Mouse (Mus musculus): ENCODE measurements around the gene Tm7sf3. TPM values are rescaled to one million over a fixed set of nuclear protein-coding genes. Genes with fewer than 3 reads are reported as not detected.

The Tm7sf3 gene
- polyA plus RNA-seq, 1 experiment from 2014 or later, result 29.0 TPM

GRCm38 (mm10) chr6:146633097-146633496 is 9.5 kb downstream of the Tm7sf3 start:
- Histone ChIP-seq H3K27me3 (replicated peaks; ENCODE audit: control insufficient read depth, insufficient read depth, low read length) (no peaks in the 10 kb centered on the region), H3K36me3 (ENCODE audit: control insufficient read depth, insufficient read depth, low read length) (no peaks in the 10 kb centered on the region), H3K4me1 (replicated peaks; ENCODE audit: control insufficient read depth, insufficient read depth, low read length) (peaks cover 17% of the 10 kb centered on the region), H3K4me2 (ENCODE audit: low read length) (peak overlapping the region; percentile 79), H3K9ac (ENCODE audit: low read length) (no peak overlapping the region), H3K27ac (ENCODE audit: low read depth) (no peak overlapping the region), H3K4me3 (ENCODE audit: low read depth, low read length) (no peak overlapping the region), H3K9me3 (ENCODE audit: control insufficient read depth, low read length) (no peaks in the 10 kb centered on the region)
- no peak for ATAC-seq (replicated peaks; ENCODE audit: low FRiP score, low TSS enrichment, low read depth)
- peak; percentile 58 for DNase-seq (ENCODE audit: low spot score)
- 54% methylated on average over 8 of the region's 8 CpGs for WGBS

- no peaks in the 10 kb centered on the region for H3K27me3 ChIP-seq (replicated peaks; ENCODE audit: control insufficient read depth, insufficient read depth, low read length)
- ATAC-seq (replicated peaks; ENCODE audit: low FRiP score, low TSS enrichment, low read depth), result no peak
- no peak overlapping the region for H3K4me3 ChIP-seq (ENCODE audit: low read depth, low read length)
- 66% methylated on average over 9 of the region's 9 CpGs for WGBS
- no peak overlapping the region for H3K4me2 ChIP-seq (ENCODE audit: low read length)
- no peak for DNase-seq (ENCODE audit: low spot score)
- H3K27ac ChIP-seq (ENCODE audit: low read depth), result no peak overlapping the region
- H3K4me1 ChIP-seq (replicated peaks; ENCODE audit: control insufficient read depth, insufficient read depth, low read length), result peaks cover 17% of the 10 kb centered on the region
- H3K36me3 ChIP-seq (ENCODE audit: control insufficient read depth, insufficient read depth, low read length), result no peaks in the 10 kb centered on the region
- no peak overlapping the region for H3K9ac ChIP-seq (ENCODE audit: low read length)
- H3K9me3 ChIP-seq (ENCODE audit: control insufficient read depth, low read length), result no peaks in the 10 kb centered on the region
These were observed 10.2 kb downstream of the Tm7sf3 start for GRCm38 (mm10) chr6:146632403-146632802.

GRCm38 (mm10) chr6:146631847-146632246 is 10.8 kb downstream of the Tm7sf3 start:
- Histone ChIP-seq H3K4me3 (ENCODE audit: low read depth, low read length) (no peak overlapping the region), H3K27ac (ENCODE audit: low read depth) (no peak overlapping the region), H3K9ac (ENCODE audit: low read length) (no peak overlapping the region), H3K9me3 (ENCODE audit: control insufficient read depth, low read length) (no peaks in the 10 kb centered on the region), H3K27me3 (replicated peaks; ENCODE audit: control insufficient read depth, insufficient read depth, low read length) (no peaks in the 10 kb centered on the region), H3K4me1 (replicated peaks; ENCODE audit: control insufficient read depth, insufficient read depth, low read length) (peaks cover 17% of the 10 kb centered on the region), H3K4me2 (ENCODE audit: low read length) (no peak overlapping the region), H3K36me3 (ENCODE audit: control insufficient read depth, insufficient read depth, low read length) (no peaks in the 10 kb centered on the region)
- no peak for DNase-seq (ENCODE audit: low spot score)
- 69% methylated on average over 8 of the region's 8 CpGs for WGBS
- ATAC-seq (replicated peaks; ENCODE audit: low FRiP score, low TSS enrichment, low read depth), result no peak

GRCm38 (mm10) chr6:146630961-146631360 is 11.7 kb downstream of the Tm7sf3 start:
- Histone ChIP-seq H3K9me3 (ENCODE audit: control insufficient read depth, low read length) (no peaks in the 10 kb centered on the region), H3K4me1 (replicated peaks; ENCODE audit: control insufficient read depth, insufficient read depth, low read length) (peaks cover 17% of the 10 kb centered on the region), H3K36me3 (ENCODE audit: control insufficient read depth, insufficient read depth, low read length) (no peaks in the 10 kb centered on the region), H3K27ac (ENCODE audit: low read depth) (no peak overlapping the region), H3K9ac (ENCODE audit: low read length) (no peak overlapping the region), H3K4me3 (ENCODE audit: low read depth, low read length) (no peak overlapping the region), H3K27me3 (replicated peaks; ENCODE audit: control insufficient read depth, insufficient read depth, low read length) (no peaks in the 10 kb centered on the region), H3K4me2 (ENCODE audit: low read length) (no peak overlapping the region)
- WGBS, result 81% methylated on average over 4 of the region's 4 CpGs
- ATAC-seq (replicated peaks; ENCODE audit: low FRiP score, low TSS enrichment, low read depth) (no peak), DNase-seq (ENCODE audit: low spot score) (no peak)

DNA sequence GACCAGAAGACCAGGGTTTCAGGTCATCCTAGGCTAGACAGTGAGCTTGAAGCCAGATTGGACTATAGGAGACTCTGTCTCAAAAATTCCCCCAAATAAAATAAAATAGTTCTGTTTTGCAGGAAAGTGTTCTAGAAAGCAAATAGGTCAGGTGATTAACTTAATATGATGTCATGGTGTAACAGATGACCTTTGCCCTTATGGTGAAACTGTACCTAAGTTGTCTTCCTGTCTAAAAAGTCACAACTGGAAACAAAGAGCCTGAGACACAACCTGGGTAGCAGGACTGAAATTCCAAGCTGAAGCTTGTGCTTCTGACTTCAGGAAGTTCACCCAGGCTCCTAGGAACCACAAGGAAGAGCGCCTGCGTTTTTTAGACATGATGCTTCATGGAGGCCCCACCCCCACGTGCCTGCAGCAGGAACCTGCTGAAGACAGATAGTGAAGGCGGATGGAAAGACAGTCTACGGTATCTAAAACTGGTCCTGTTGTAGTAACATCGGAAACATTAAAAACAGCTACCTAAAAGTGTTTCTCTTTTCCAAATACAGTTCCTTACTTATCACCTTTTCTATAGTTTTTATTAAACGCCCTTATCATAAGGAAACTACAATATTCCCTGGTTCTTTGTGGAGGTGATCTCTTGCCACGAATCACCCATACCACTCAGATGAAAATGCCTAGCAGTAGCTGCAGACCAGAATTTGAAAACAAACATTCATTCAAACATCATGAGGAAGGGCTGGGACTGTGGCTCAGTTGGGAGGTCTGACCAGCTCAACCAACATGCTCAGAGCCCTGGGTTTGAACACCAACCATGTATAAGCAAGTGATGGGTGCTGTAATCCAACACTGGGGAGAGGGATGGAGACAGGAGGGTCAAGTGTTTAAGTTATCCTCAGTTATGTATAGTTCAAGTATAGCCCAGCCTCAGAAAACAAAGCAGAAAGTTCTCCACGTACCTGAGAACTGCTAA is 12.6 kb downstream of the Tm7sf3 start:
- H3K4me3 ChIP-seq (ENCODE audit: low read depth, low read length), result no peak overlapping the region
- no peak overlapping the region for H3K27ac ChIP-seq (ENCODE audit: low read depth)
- no peak overlapping the region for H3K9ac ChIP-seq (ENCODE audit: low read length)
- H3K36me3 ChIP-seq (ENCODE audit: control insufficient read depth, insufficient read depth, low read length), result no peaks in the 10 kb centered on the region
- no peaks in the 10 kb centered on the region for H3K9me3 ChIP-seq (ENCODE audit: control insufficient read depth, low read length)
- peaks cover 17% of the 10 kb centered on the region for H3K4me1 ChIP-seq (replicated peaks; ENCODE audit: control insufficient read depth, insufficient read depth, low read length)
- H3K4me2 ChIP-seq (ENCODE audit: low read length), result no peak overlapping the region
- H3K27me3 ChIP-seq (replicated peaks; ENCODE audit: control insufficient read depth, insufficient read depth, low read length), result no peaks in the 10 kb centered on the region
- DNase-seq (ENCODE audit: low spot score) (no peak), ATAC-seq (replicated peaks; ENCODE audit: low FRiP score, low TSS enrichment, low read depth) (no peak)
- 76% methylated on average over 9 of the region's 9 CpGs for WGBS

DNA sequence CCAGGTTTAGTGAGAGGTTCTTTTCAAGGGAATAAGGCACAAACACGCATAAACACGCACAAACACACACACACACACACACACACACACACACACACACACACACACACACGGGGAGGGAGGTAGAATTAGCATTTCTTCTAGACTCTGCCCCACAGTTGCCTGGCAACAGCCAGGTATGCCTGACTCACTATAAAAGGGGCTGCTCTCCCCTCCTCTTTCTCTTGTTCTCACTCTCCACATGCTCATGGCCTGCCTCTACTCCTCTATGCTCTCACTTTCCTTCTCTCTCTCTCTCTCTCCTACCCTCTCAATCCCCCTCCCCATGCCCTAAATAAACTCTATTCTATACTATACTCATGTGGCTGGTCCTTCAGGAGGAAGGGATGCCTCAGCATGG is 14.5 kb downstream of the Tm7sf3 start:
- H3K27ac ChIP-seq (ENCODE audit: low read depth), result no peak overlapping the region
- H3K4me1 ChIP-seq (replicated peaks; ENCODE audit: control insufficient read depth, insufficient read depth, low read length), result peaks cover 9% of the 10 kb centered on the region
- no peaks in the 10 kb centered on the region for H3K9me3 ChIP-seq (ENCODE audit: control insufficient read depth, low read length)
- no peak overlapping the region for H3K4me2 ChIP-seq (ENCODE audit: low read length)
- no peak overlapping the region for H3K4me3 ChIP-seq (ENCODE audit: low read depth, low read length)
- 93% methylated on average over 3 of the region's 3 CpGs for WGBS
- peaks cover 3% of the 10 kb centered on the region; the same call in 1 of the 2 replicates for H3K36me3 ChIP-seq (ENCODE audit: control insufficient read depth, insufficient read depth, low read length)
- no peaks in the 10 kb centered on the region for H3K27me3 ChIP-seq (replicated peaks; ENCODE audit: control insufficient read depth, insufficient read depth, low read length)
- no peak overlapping the region for H3K9ac ChIP-seq (ENCODE audit: low read length)
- ATAC-seq (replicated peaks; ENCODE audit: low FRiP score, low TSS enrichment, low read depth) (no peak), DNase-seq (ENCODE audit: low spot score) (no peak)

- H3K27ac ChIP-seq (ENCODE audit: low read depth), result no peak overlapping the region
- no peak overlapping the region for H3K9ac ChIP-seq (ENCODE audit: low read length)
- no peak overlapping the region for H3K4me2 ChIP-seq (ENCODE audit: low read length)
- ATAC-seq (replicated peaks; ENCODE audit: low FRiP score, low TSS enrichment, low read depth) (no peak), DNase-seq (ENCODE audit: low spot score) (no peak)
- H3K4me1 ChIP-seq (replicated peaks; ENCODE audit: control insufficient read depth, insufficient read depth, low read length), result no peaks in the 10 kb centered on the region
- H3K4me3 ChIP-seq (ENCODE audit: low read depth, low read length), result no peak overlapping the region
- H3K27me3 ChIP-seq (replicated peaks; ENCODE audit: control insufficient read depth, insufficient read depth, low read length), result no peaks in the 10 kb centered on the region
- no peaks in the 10 kb centered on the region for H3K9me3 ChIP-seq (ENCODE audit: control insufficient read depth, low read length)
- WGBS, result 94% methylated on average over 2 of the region's 2 CpGs
- H3K36me3 ChIP-seq (ENCODE audit: control insufficient read depth, insufficient read depth, low read length), result peaks cover 28% of the 10 kb centered on the region
These were observed 26.0 kb downstream of the Tm7sf3 start for GRCm38 (mm10) chr6:146616670-146617069.

- Histone ChIP-seq H3K9me3 (ENCODE audit: control insufficient read depth, low read length) (no peaks in the 10 kb centered on the region), H3K9ac (ENCODE audit: low read length) (no peak overlapping the region), H3K4me2 (ENCODE audit: low read length) (no peak overlapping the region), H3K27me3 (replicated peaks; ENCODE audit: control insufficient read depth, insufficient read depth, low read length) (no peaks in the 10 kb centered on the region), H3K36me3 (ENCODE audit: control insufficient read depth, insufficient read depth, low read length) (peaks cover 28% of the 10 kb centered on the region), H3K4me1 (replicated peaks; ENCODE audit: control insufficient read depth, insufficient read depth, low read length) (no peaks in the 10 kb centered on the region), H3K27ac (ENCODE audit: low read depth) (no peak overlapping the region), H3K4me3 (ENCODE audit: low read depth, low read length) (no peak overlapping the region)
- WGBS, result 92% methylated on average over 8 of the region's 8 CpGs
- DNase-seq (ENCODE audit: low spot score) (no peak), ATAC-seq (replicated peaks; ENCODE audit: low FRiP score, low TSS enrichment, low read depth) (no peak)
These were observed 26.7 kb downstream of the Tm7sf3 start for GRCm38 (mm10) chr6:146615891-146616290.

DNA sequence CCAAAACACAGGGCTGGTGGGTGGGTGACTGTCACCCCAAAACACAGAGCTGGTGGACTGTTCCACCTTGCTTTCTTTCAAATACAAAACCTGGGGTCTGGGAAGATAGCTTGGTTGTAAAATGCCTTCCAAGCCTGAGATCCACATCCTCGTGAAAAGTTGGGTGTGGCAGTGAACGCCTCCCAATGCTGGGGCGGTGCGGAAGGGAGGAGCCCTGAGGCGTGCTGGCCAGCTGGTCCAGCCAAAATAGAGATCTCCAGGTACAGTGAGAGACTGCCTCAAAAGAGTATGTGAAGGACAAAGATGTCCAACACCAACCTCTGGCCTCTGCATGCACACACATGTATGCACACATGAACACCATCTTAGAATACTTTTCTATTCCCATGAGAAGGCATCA is 28.1 kb downstream of the Tm7sf3 start:
- H3K36me3 ChIP-seq (ENCODE audit: control insufficient read depth, insufficient read depth, low read length), result peaks cover 39% of the 10 kb centered on the region
- no peak for DNase-seq (ENCODE audit: low spot score)
- H3K4me3 ChIP-seq (ENCODE audit: low read depth, low read length), result no peak overlapping the region
- ATAC-seq (replicated peaks; ENCODE audit: low FRiP score, low TSS enrichment, low read depth), result no peak
- no peaks in the 10 kb centered on the region for H3K27me3 ChIP-seq (replicated peaks; ENCODE audit: control insufficient read depth, insufficient read depth, low read length)
- WGBS, result 86% methylated on average over 5 of the region's 5 CpGs
- H3K27ac ChIP-seq (ENCODE audit: low read depth), result no peak overlapping the region
- no peak overlapping the region for H3K9ac ChIP-seq (ENCODE audit: low read length)
- H3K4me2 ChIP-seq (ENCODE audit: low read length), result no peak overlapping the region
- no peaks in the 10 kb centered on the region for H3K9me3 ChIP-seq (ENCODE audit: control insufficient read depth, low read length)
- no peaks in the 10 kb centered on the region for H3K4me1 ChIP-seq (replicated peaks; ENCODE audit: control insufficient read depth, insufficient read depth, low read length)

Measured in intestine, embryonic 14.5 days (tissue).